Mouse (Mus musculus): Measurements from ENCODE around the gene 9930111J21Rik1.

DNA sequence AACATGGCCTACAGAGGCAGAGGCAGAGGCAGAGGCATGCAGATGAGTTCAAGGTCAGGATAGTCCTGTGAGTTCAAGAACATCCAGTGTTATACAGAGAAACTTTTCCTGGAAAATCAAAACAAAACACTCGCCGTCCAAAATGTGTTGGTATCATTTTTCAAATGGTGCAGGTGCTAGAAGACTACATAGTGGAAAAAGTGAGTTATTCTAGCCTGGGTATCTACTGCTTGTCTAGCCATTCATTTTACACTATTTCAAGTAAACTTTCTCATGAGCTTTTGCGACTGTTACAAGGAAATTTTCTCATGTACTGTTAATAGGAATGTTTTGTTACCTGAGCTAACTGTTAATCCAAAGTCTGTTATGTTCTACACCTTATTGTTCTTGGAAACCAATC lies 60.8 kb downstream of the 9930111J21Rik1 start:
- TF ChIP-seq CTCF (IDR thresholded peaks at IDR 0.05; ENCODE audit: low read depth), result no peak
- TF ChIP-seq EP300 (IDR thresholded peaks at IDR 0.05; ENCODE audit: low read depth), result no peak
